Mouse (Mus musculus) embryonic fibroblast, embryonic 13.5 days (primary cell): ENCODE results near the gene Gls.

Source experiments
- CTCF ChIP-seq: IDR thresholded peaks from 2 replicates; pipeline ENCODE4 v1.5.1; 2011; ENCODE audit warnings: mild to moderate bottlenecking, control low read depth, low read length, moderate library complexity, borderline replicate concordance; ENCODE audit not compliant: insufficient read depth
- POLR2A ChIP-seq: IDR thresholded peaks from 2 replicates; pipeline ENCODE4 v1.6.1; 2011; ENCODE audit warnings: low read depth, mild to moderate bottlenecking, control low read depth, low read length, moderate library complexity

- TF ChIP-seq CTCF, result no peak
- no peak for TF ChIP-seq POLR2A
Observed at GRCm38 (mm10) chr1:52269596-52269995, 36.6 kb upstream of the Gls start.
